Mouse (Mus musculus): ENCODE measurements around the gene Nprl2. TPM values are rescaled to one million over a fixed set of nuclear protein-coding genes. Genes with fewer than 3 reads are reported as not detected.

Gene Nprl2
- total and polyA plus RNA-seq, 3 experiments: 23.2 to 30.2 TPM; not detected in 1

- Histone ChIP-seq H3K27ac (ENCODE audit: control insufficient read depth, low read depth, low read length) (no peak overlapping the region), H3K27me3 (ENCODE audit: control insufficient read depth in 1 of 2, insufficient read depth in 2 of 2, low read length in 2 of 2) (no peaks in the 10 kb centered on the region), H3K9me3 (replicated peaks; ENCODE audit: insufficient read depth, low read length) (no peaks in the 10 kb centered on the region), H3K36me3 (ENCODE audit: control insufficient read depth in 1 of 2, insufficient read depth in 2 of 2, low read length in 2 of 2) (peaks cover 0 to 2% of the 10 kb centered on the region in 2 experiments; a peak in 1 of 4 replicates), H3K9ac (ENCODE audit: control insufficient read depth, low read depth, low read length, poor library complexity, severe bottlenecking) (peak overlapping the region; percentile 82), H3K4me3 (ENCODE audit: control insufficient read depth in 1 of 2, insufficient read depth in 1 of 2, low read depth in 2 of 2, low read length in 2 of 2) (peak overlapping the region; percentile 72 to 90), H3K79me2 (ENCODE audit: control insufficient read depth, insufficient read depth, low read length, poor library complexity) (peaks cover 7% of the 10 kb centered on the region), H3K4me1 (ENCODE audit: control insufficient read depth in 1 of 2, insufficient read depth in 2 of 2, low read length in 2 of 2) (peaks cover 0 to 8% of the 10 kb centered on the region in 2 experiments; a peak in 1 of 4 replicates)
- no peak for DNase-seq (ENCODE audit: low read depth, low spot score)
- TF ChIP-seq ZC3H11A (IDR thresholded peaks at IDR 0.05; ENCODE audit: low read depth, low read length) (no peak), SMC3 (IDR thresholded peaks at IDR 0.05; ENCODE audit: low read depth, low read length) (no peak), MAZ (IDR thresholded peaks at IDR 0.05; ENCODE audit: low read depth, low read length) (no peak), BHLHE40 (IDR thresholded peaks at IDR 0.05; ENCODE audit: borderline replicate concordance, low read depth, low read length) (no peak), USF2 (IDR thresholded peaks at IDR 0.05; ENCODE audit: borderline replicate concordance in 1 of 2, insufficient read depth in 1 of 2, low read depth in 1 of 2, low read length in 2 of 2) (no peak), KAT2A (conservative IDR thresholded peaks at IDR 0.05; ENCODE audit: low read depth, low read length) (no peak), ZNF384 (IDR thresholded peaks at IDR 0.05; ENCODE audit: low read depth, low read length) (no peak)
Measured at GRCm38 (mm10) chr9:107542721-107543120, 695 bp downstream of the Nprl2 start.

- Histone ChIP-seq H3K79me2 (ENCODE audit: control insufficient read depth, insufficient read depth, low read length, poor library complexity) (peaks cover 4% of the 10 kb centered on the region; the same call in 1 of the 2 replicates), H3K9ac (ENCODE audit: control insufficient read depth, low read depth, low read length, poor library complexity, severe bottlenecking) (no peak overlapping the region), H3K27ac (ENCODE audit: control insufficient read depth, low read depth, low read length) (no peak overlapping the region), H3K9me3 (replicated peaks; ENCODE audit: insufficient read depth, low read length) (no peaks in the 10 kb centered on the region), H3K4me1 (ENCODE audit: control insufficient read depth in 1 of 2, insufficient read depth in 2 of 2, low read length in 2 of 2) (peaks cover 0 to 8% of the 10 kb centered on the region in 2 experiments; a peak in 1 of 4 replicates), H3K4me3 (ENCODE audit: control insufficient read depth in 1 of 2, insufficient read depth in 1 of 2, low read depth in 2 of 2, low read length in 2 of 2) (no peak overlapping the region), H3K36me3 (ENCODE audit: control insufficient read depth in 1 of 2, insufficient read depth in 2 of 2, low read length in 2 of 2) (peaks cover 0 to 2% of the 10 kb centered on the region in 2 experiments; a peak in 1 of 4 replicates), H3K27me3 (ENCODE audit: control insufficient read depth in 1 of 2, insufficient read depth in 2 of 2, low read length in 2 of 2) (no peaks in the 10 kb centered on the region)
- no peak for TF ChIP-seq CHD1 (IDR thresholded peaks at IDR 0.05; ENCODE audit: low read depth, low read length)
- no peak for DNase-seq (ENCODE audit: low read depth, low spot score)
Measured at GRCm38 (mm10) chr9:107543299-107543698, 1.3 kb downstream of the Nprl2 start.

GRCm38 (mm10) chr9:107544196-107544700 lies 2.2 kb downstream of the Nprl2 start:
- H3K27ac ChIP-seq (ENCODE audit: control insufficient read depth, low read depth, low read length): no peak overlapping the region
- H3K36me3 ChIP-seq (ENCODE audit: control insufficient read depth in 1 of 2, insufficient read depth in 2 of 2, low read length in 2 of 2): peaks cover 0 to 2% of the 10 kb centered on the region in 2 experiments; a peak in 1 of 4 replicates
- H3K79me2 ChIP-seq (ENCODE audit: control insufficient read depth, insufficient read depth, low read length, poor library complexity): peaks cover 4% of the 10 kb centered on the region; the same call in 1 of the 2 replicates
- H3K4me3 ChIP-seq (ENCODE audit: control insufficient read depth in 1 of 2, insufficient read depth in 1 of 2, low read depth in 2 of 2, low read length in 2 of 2): no peak overlapping the region
- H3K9ac ChIP-seq (ENCODE audit: control insufficient read depth, low read depth, low read length, poor library complexity, severe bottlenecking): no peak overlapping the region
- no peaks in the 10 kb centered on the region for H3K9me3 ChIP-seq (replicated peaks; ENCODE audit: insufficient read depth, low read length)
- TF ChIP-seq MEF2A (IDR thresholded peaks at IDR 0.05; ENCODE audit: extremely low read depth, insufficient replicate concordance, low read depth, low read length, poor library complexity, severe bottlenecking) (no peak), POLR2AphosphoS2 (IDR thresholded peaks at IDR 0.05; ENCODE audit: low read length) (no peak), MYC (IDR thresholded peaks at IDR 0.05; ENCODE audit: low read depth, low read length) (no peak), UBTF (IDR thresholded peaks at IDR 0.05; ENCODE audit: borderline replicate concordance, insufficient read depth, low read depth, low read length) (no peak), EP300 (IDR thresholded peaks at IDR 0.05; ENCODE audit: low read depth in 1 of 2, low read length in 2 of 2) (no peak)
- no peak for DNase-seq (ENCODE audit: low read depth, low spot score)
- peaks cover 0 to 8% of the 10 kb centered on the region in 2 experiments; a peak in 1 of 4 replicates for H3K4me1 ChIP-seq (ENCODE audit: control insufficient read depth in 1 of 2, insufficient read depth in 2 of 2, low read length in 2 of 2)
- H3K27me3 ChIP-seq (ENCODE audit: control insufficient read depth in 1 of 2, insufficient read depth in 2 of 2, low read length in 2 of 2): no peaks in the 10 kb centered on the region

Data from MEL (cell line).